8 mouse cellular contexts compared by ENCODE assay signal in the genomic region with DNA sequence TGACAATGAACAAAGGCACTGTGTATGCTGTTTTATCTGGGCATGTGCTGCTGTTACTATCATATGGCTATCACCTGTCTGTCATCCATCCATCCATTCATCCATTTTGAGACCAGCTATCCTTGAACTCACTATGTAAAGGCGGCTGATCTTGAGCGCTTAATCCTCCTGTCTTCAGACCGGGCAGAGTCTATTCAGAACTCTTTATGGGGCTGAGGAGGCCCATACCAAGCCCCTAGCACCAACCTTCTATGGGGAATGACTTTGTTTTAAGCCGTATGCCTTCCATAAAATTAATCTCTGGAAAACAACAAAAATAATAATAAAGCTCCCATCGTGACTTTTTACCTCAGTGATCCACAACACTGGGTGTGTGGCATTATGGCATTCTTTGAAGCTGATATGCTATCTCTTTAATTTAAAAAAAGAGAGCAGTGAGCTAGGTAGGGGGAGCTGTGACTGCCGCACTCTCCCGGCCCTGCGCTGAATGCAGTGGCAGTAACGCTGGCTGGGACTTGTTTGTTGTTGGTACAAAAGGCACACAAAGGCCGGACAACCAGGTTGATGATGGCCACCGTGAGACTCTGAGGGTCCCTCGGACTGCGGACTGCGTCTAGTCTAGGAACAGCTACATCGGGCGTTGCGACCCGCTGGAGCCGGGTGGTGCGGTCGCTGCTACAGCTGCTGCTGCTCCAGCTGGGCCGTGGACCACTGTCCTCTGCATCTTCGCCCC. TPM values are rescaled to one million over a fixed set of nuclear protein-coding genes. Genes with fewer than 3 reads are reported as not detected.
DNase-seq lines count a peak whose midpoint lies in the region; ATAC-seq lines count a peak whose summit lies in the region.

A gene (plus strand): TSS at position 464 of the 733 bp plus-strand sequence.

- peak within 1 kb of the TSS; percentile 32; the same call in 1 of the 2 replicates for H3K9ac ChIP-seq in kidney, embryonic 15.5 days

- H3K27ac ChIP-seq in kidney, embryonic 15.5 days: no peak within 1 kb of the TSS
- peak within 1 kb of the TSS; percentile 76 for H3K27ac ChIP-seq in hindbrain, embryonic 10.5 days
- peak within 1 kb of the TSS; percentile 72 for H3K27ac ChIP-seq in limb, embryonic 10.5 days

- H3K4me3 ChIP-seq in kidney, embryonic 15.5 days (replicated peaks): peak within 1 kb of the TSS; percentile 50
- peak within 1 kb of the TSS; percentile 60 for H3K4me3 ChIP-seq in hindbrain, embryonic 10.5 days
- peak within 1 kb of the TSS; percentile 55 for H3K4me3 ChIP-seq in limb, embryonic 10.5 days

- H3K27me3 ChIP-seq in kidney, embryonic 15.5 days: peaks cover 24% of the 10 kb centered on the region
- H3K27me3 ChIP-seq in hindbrain, embryonic 10.5 days (ENCODE audit: insufficient read depth, poor library complexity, severe bottlenecking): peaks cover 41% of the 10 kb centered on the region
- peaks cover 32% of the 10 kb centered on the region for H3K27me3 ChIP-seq in limb, embryonic 10.5 days (ENCODE audit: low read depth, poor library complexity, severe bottlenecking)

- H3K9me3 ChIP-seq in kidney, embryonic 15.5 days (replicated peaks): no peaks in the 10 kb centered on the region
- H3K9me3 ChIP-seq in hindbrain, embryonic 10.5 days: no peaks in the 10 kb centered on the region
- no peaks in the 10 kb centered on the region for H3K9me3 ChIP-seq in limb, embryonic 10.5 days (replicated peaks)

- 5% methylated on average over 23 of the region's 23 CpGs for WGBS in kidney, embryonic 15.5 days
- WGBS in hindbrain, embryonic 10.5 days: 5% methylated on average over 23 of the region's 23 CpGs
- WGBS in limb, embryonic 10.5 days: 5% methylated on average over 23 of the region's 23 CpGs

- H3K4me2 ChIP-seq in kidney, embryonic 15.5 days: peak within 1 kb of the TSS; percentile 80

- H3K36me3 ChIP-seq in kidney, embryonic 15.5 days: no peaks in the 10 kb centered on the region
- no peaks in the 10 kb centered on the region for H3K36me3 ChIP-seq in hindbrain, embryonic 10.5 days
- no peaks in the 10 kb centered on the region for H3K36me3 ChIP-seq in limb, embryonic 10.5 days

- no peak for ATAC-seq in kidney, embryonic 15.5 days (replicated peaks; ENCODE audit: low FRiP score)
- ATAC-seq in neutrophil, adult 5-6 weeks (ENCODE audit: extremely low read depth, insufficient number of reproducible peaks, low FRiP score, poor library complexity, severe bottlenecking): no peak
- no peak for ATAC-seq in CD4-positive, CD25-positive, alpha-beta regulatory T cell, adult 4 months

- H3K4me1 ChIP-seq in kidney, embryonic 15.5 days: peaks cover 4% of the 10 kb centered on the region; the same call in 1 of the 2 replicates
- peaks cover 13% of the 10 kb centered on the region for H3K4me1 ChIP-seq in hindbrain, embryonic 10.5 days (replicated peaks)
- H3K4me1 ChIP-seq in limb, embryonic 10.5 days: peaks cover 6% of the 10 kb centered on the region; the same call in 1 of the 2 replicates

- no peak for DNase-seq in kidney, adult 18-20 months
- DNase-seq in cerebellum, adult 8-10 months: peak; percentile 45
- DNase-seq in forelimb bud, embryonic 11.5 days (ENCODE audit: low read depth, low spot score): peak; percentile 41
- DNase-seq in hindbrain, embryonic 10.5 days (ENCODE audit: low spot score): peak; percentile 60
- peak; percentile 65 for DNase-seq in limb, embryonic 10.5 days (ENCODE audit: low spot score)

RNA-seq across cellular contexts. Expression of the gene that starts here (rescaled TPM):
- polyA plus RNA-seq in kidney, embryonic 15.5 days (2015; fragmentation: Nextera tagmentation; extraction: Ambion mirVana): 1.9 and 2.2 TPM in 2 replicates
- polyA plus RNA-seq in hindbrain, embryonic 10.5 days (2016; fragmentation: Nextera tagmentation; extraction: Ambion mirVana): 3.1 and 3.2 TPM in 2 replicates
- 2.1 TPM in 2 replicates for polyA plus RNA-seq in limb, embryonic 10.5 days (2016; fragmentation: Nextera tagmentation; extraction: Ambion mirVana)
- 19.5 and 22.3 TPM in 2 replicates for total RNA-seq in neutrophil, adult 5-6 weeks (2017)
- polyA plus RNA-seq in CD4-positive, CD25-positive, alpha-beta regulatory T cell, adult 4 months (2017; shearing (Covaris generic)): 1 to 10 TPM; 5.3 to 6.2 TPM
